Mouse (Mus musculus) midbrain, postnatal 0 days (tissue): Measurements from ENCODE around the gene Muc13. TPM values are rescaled to one million over a fixed set of nuclear protein-coding genes. Genes with fewer than 3 reads are reported as not detected.

Experiments
- ATAC-seq: fragments of 200-750 bp; cut with Nextera tagmentation; 2 replicates; pipeline ENCODE4 v1.8.0; 2017; ENCODE audit warnings: moderate number of reproducible peaks, mild to moderate bottlenecking, moderate TSS enrichment, moderate library complexity; ENCODE audit not compliant: low FRiP score
- DNase-seq: peaks from one replicate; pipeline ENCODE4 v3.0.0-alpha.2; 2015; ENCODE audit warnings: low spot score
- H3K27ac ChIP-seq: fragments of 300-500 bp; sonication (generic); 2 replicates; pipeline ENCODE4 v1.5.1; 2014; ENCODE audit warnings: low read depth, mild to moderate bottlenecking, low read length, mixed read lengths
- H3K27me3 ChIP-seq: fragments of 300-500 bp; sonication (generic); 2 replicates; pipeline ENCODE4 v1.6.1; 2014; ENCODE audit warnings: low read length, control low read depth, mixed read lengths; ENCODE audit not compliant: insufficient read depth
- H3K36me3 ChIP-seq: fragments of 300-500 bp; sonication (generic); 2 replicates; pipeline ENCODE4 v1.6.1; 2014; ENCODE audit warnings: low read length, control low read depth, mixed read lengths; ENCODE audit not compliant: insufficient read depth
- H3K4me1 ChIP-seq: fragments of 300-500 bp; sonication (generic); 2 replicates; pipeline ENCODE4 v1.6.1; 2014; ENCODE audit warnings: mild to moderate bottlenecking, control low read depth, antibody characterized with exemption, low read length, mixed read lengths; ENCODE audit not compliant: insufficient read depth
- H3K4me2 ChIP-seq: fragments of 300-500 bp; sonication (generic); 2 replicates; pipeline ENCODE4 v1.6.1; 2014; ENCODE audit warnings: low read depth, mild to moderate bottlenecking, low read length, mixed read lengths; ENCODE audit not compliant: poor library complexity, severe bottlenecking
- H3K4me3 ChIP-seq: fragments of 300-500 bp; sonication (generic); 2 replicates; pipeline ENCODE4 v1.5.1; 2014; ENCODE audit warnings: low read depth, mild to moderate bottlenecking, low read length, moderate library complexity
- H3K9ac ChIP-seq: fragments of 300-500 bp; sonication (generic); replicated peaks from 2 replicates; pipeline ENCODE4 v1.6.1; 2014; ENCODE audit warnings: mild to moderate bottlenecking, low read length, moderate library complexity, mixed read lengths; ENCODE audit not compliant: poor library complexity, severe bottlenecking
- H3K9me3 ChIP-seq: fragments of 300-500 bp; sonication (generic); 2 replicates; pipeline ENCODE4 v1.6.1; 2016; ENCODE audit warnings: low read length, control low read depth
- CTCF ChIP-seq: IDR thresholded peaks from 2 replicates; pipeline ENCODE4 v1.5.1; 2016; ENCODE audit warnings: antibody characterized with exemption, mild to moderate bottlenecking
- WGBS: fragments of 180-500 bp; shearing (Covaris S2); extraction: QIAGEN DNeasy Blood & Tissue Kit; methylation state at CpG from one replicate; pipeline ENCODE4 v1.1.7; 2014; 5-methylcytosine and 5-hydroxymethylcytosine counted together
- polyA plus RNA-seq: library from polyadenylated mRNA; unstranded; fragments of >200 nt; fragmentation: Nextera tagmentation; extraction: Ambion mirVana; gene quantifications from 2 replicates; pipeline ENCODE4 v1.2.1, GENCODE M21; 2015
- total RNA-seq: library from RNA; depleted of rRNA; stranded (reverse); fragments of >200 nt; gene quantifications from 2 replicates; pipeline ENCODE4 v1.2.3, GENCODE M21; 2014; rRNA removed

Muc13 gene
- total and polyA plus RNA-seq, 2 experiments from 2014 or later, result 0.05 TPM; not detected in 1

- ATAC-seq, result peak; percentile 89
- Histone ChIP-seq H3K27ac (0 out of 2 replicates have a peak overlapping the region, but pooled peaks have one; percentile 39), H3K9me3 (no peaks in the 10 kb centered on the region), H3K4me2 (no peak overlapping the region), H3K4me3 (no peak overlapping the region), H3K27me3 (no peaks in the 10 kb centered on the region), H3K36me3 (no peaks in the 10 kb centered on the region), H3K9ac (no peak overlapping the region), H3K4me1 (peaks cover 5% of the 10 kb centered on the region; the same call in 1 of the 2 replicates)
- peak; percentile 62 for TF ChIP-seq CTCF
- 35% methylated on average over 13 of the region's 14 CpGs for WGBS
- DNase-seq, result peak; percentile 93
These were observed 66.3 kb downstream of the Muc13 start for GRCm38 (mm10) chr16:33859988-33860700.

GRCm38 (mm10) chr16:33862406-33862805 is 68.6 kb downstream of the Muc13 start:
- 79% methylated on average over 4 of the region's 4 CpGs for WGBS
- Histone ChIP-seq H3K4me1 (peaks cover 5% of the 10 kb centered on the region; the same call in 1 of the 2 replicates), H3K9me3 (no peaks in the 10 kb centered on the region), H3K27ac (no peak overlapping the region), H3K36me3 (no peaks in the 10 kb centered on the region), H3K9ac (no peak overlapping the region), H3K27me3 (no peaks in the 10 kb centered on the region), H3K4me3 (no peak overlapping the region), H3K4me2 (no peak overlapping the region)
- TF ChIP-seq CTCF, result no peak
- ATAC-seq, result no peak
- DNase-seq, result no peak

GRCm38 (mm10) chr16:33863208-33863751 is 69.4 kb downstream of the Muc13 start:
- no peaks in the 10 kb centered on the region for H3K9me3 ChIP-seq
- H3K27ac ChIP-seq, result no peak overlapping the region
- H3K27me3 ChIP-seq, result no peaks in the 10 kb centered on the region
- H3K4me3 ChIP-seq, result no peak overlapping the region
- DNase-seq (no peak), ATAC-seq (no peak)
- peaks cover 5% of the 10 kb centered on the region; the same call in 1 of the 2 replicates for H3K4me1 ChIP-seq
- WGBS, result 79% methylated on average over 5 of the region's 5 CpGs
- no peak overlapping the region for H3K9ac ChIP-seq
- no peaks in the 10 kb centered on the region for H3K36me3 ChIP-seq
- H3K4me2 ChIP-seq, result no peak overlapping the region
- TF ChIP-seq CTCF, result no peak

Other genes with a start within 250 kb of the Muc13 start
- gene Heg1, start 109.7 kb upstream of the Muc13 start, total RNA-seq, result 19.5 and 22.4 TPM in 2 replicates
- gene Heg1, start 109.7 kb upstream of the Muc13 start, polyA plus RNA-seq, result 6.2 and 7.2 TPM in 2 replicates
- 49.8 and 51.0 TPM in 2 replicates for gene Itgb5, start 35.6 kb downstream of the Muc13 start, total RNA-seq
- 22.9 and 24.3 TPM in 2 replicates for gene Itgb5, start 35.6 kb downstream of the Muc13 start, polyA plus RNA-seq
- gene Umps, start 173.0 kb downstream of the Muc13 start, total RNA-seq, result 18.4 and 19.8 TPM in 2 replicates
- 22.2 and 22.5 TPM in 2 replicates for gene Umps, start 173.0 kb downstream of the Muc13 start, polyA plus RNA-seq